Mouse (Mus musculus) midbrain, postnatal 0 days (tissue): ENCODE results near the gene Eif4g3. TPM values are rescaled to one million over a fixed set of nuclear protein-coding genes. Genes with fewer than 3 reads are reported as not detected.

Source experiments
- ATAC-seq: fragments of 200-750 bp; cut with Nextera tagmentation; 2 replicates; pipeline ENCODE4 v1.8.0; 2017; ENCODE audit warnings: moderate number of reproducible peaks, mild to moderate bottlenecking, moderate TSS enrichment, moderate library complexity; ENCODE audit not compliant: low FRiP score
- DNase-seq: peaks from one replicate; pipeline ENCODE4 v3.0.0-alpha.2; 2015; ENCODE audit warnings: low spot score
- H3K27ac ChIP-seq: fragments of 300-500 bp; sonication (generic); 2 replicates; pipeline ENCODE4 v1.5.1; 2014; ENCODE audit warnings: low read depth, mild to moderate bottlenecking, low read length, mixed read lengths
- H3K27me3 ChIP-seq: fragments of 300-500 bp; sonication (generic); 2 replicates; pipeline ENCODE4 v1.6.1; 2014; ENCODE audit warnings: low read length, control low read depth, mixed read lengths; ENCODE audit not compliant: insufficient read depth
- H3K36me3 ChIP-seq: fragments of 300-500 bp; sonication (generic); 2 replicates; pipeline ENCODE4 v1.6.1; 2014; ENCODE audit warnings: low read length, control low read depth, mixed read lengths; ENCODE audit not compliant: insufficient read depth
- H3K4me1 ChIP-seq: fragments of 300-500 bp; sonication (generic); 2 replicates; pipeline ENCODE4 v1.6.1; 2014; ENCODE audit warnings: mild to moderate bottlenecking, control low read depth, antibody characterized with exemption, low read length, mixed read lengths; ENCODE audit not compliant: insufficient read depth
- H3K4me2 ChIP-seq: fragments of 300-500 bp; sonication (generic); 2 replicates; pipeline ENCODE4 v1.6.1; 2014; ENCODE audit warnings: low read depth, mild to moderate bottlenecking, low read length, mixed read lengths; ENCODE audit not compliant: poor library complexity, severe bottlenecking
- H3K4me3 ChIP-seq: fragments of 300-500 bp; sonication (generic); 2 replicates; pipeline ENCODE4 v1.5.1; 2014; ENCODE audit warnings: low read depth, mild to moderate bottlenecking, low read length, moderate library complexity
- H3K9ac ChIP-seq: fragments of 300-500 bp; sonication (generic); replicated peaks from 2 replicates; pipeline ENCODE4 v1.6.1; 2014; ENCODE audit warnings: mild to moderate bottlenecking, low read length, moderate library complexity, mixed read lengths; ENCODE audit not compliant: poor library complexity, severe bottlenecking
- H3K9me3 ChIP-seq: fragments of 300-500 bp; sonication (generic); 2 replicates; pipeline ENCODE4 v1.6.1; 2016; ENCODE audit warnings: low read length, control low read depth
- CTCF ChIP-seq: IDR thresholded peaks from 2 replicates; pipeline ENCODE4 v1.5.1; 2016; ENCODE audit warnings: antibody characterized with exemption, mild to moderate bottlenecking
- WGBS: fragments of 180-500 bp; shearing (Covaris S2); extraction: QIAGEN DNeasy Blood & Tissue Kit; methylation state at CpG from one replicate; pipeline ENCODE4 v1.1.7; 2014; 5-methylcytosine and 5-hydroxymethylcytosine counted together
- polyA plus RNA-seq: library from polyadenylated mRNA; unstranded; fragments of >200 nt; fragmentation: Nextera tagmentation; extraction: Ambion mirVana; gene quantifications from 2 replicates; pipeline ENCODE4 v1.2.1, GENCODE M21; 2015
- total RNA-seq: library from RNA; depleted of rRNA; stranded (reverse); fragments of >200 nt; gene quantifications from 2 replicates; pipeline ENCODE4 v1.2.3, GENCODE M21; 2014

The Eif4g3 gene
- total and polyA plus RNA-seq, 2 experiments from 2014 or later = 42.4 to 92.2 TPM

DNA sequence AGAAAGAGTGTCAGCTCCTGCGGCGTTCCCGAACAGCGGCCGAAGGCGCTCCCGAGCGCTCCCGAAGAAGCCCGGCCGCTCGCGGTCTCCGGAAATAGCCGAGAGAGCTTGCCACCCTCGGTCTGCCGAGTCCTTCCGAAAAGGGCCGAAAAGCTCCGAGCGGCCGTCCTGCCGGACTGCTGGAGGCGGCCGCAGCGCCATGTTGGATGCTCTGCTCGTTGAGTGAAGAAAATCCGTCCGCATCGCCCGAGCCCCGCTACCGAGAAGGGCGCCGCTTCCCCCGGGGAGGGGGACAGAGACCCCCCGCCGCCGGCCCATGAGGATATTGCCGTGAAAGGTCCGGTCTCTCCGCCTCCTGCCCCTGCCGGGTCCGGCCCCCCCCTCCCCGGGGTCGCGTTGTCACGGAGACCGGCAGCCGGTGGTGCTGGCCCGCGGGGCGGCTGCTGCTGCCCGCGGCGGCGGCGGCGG is 503 bp downstream of the Eif4g3 start:
- H3K27me3 ChIP-seq = no peaks in the 10 kb centered on the region
- peak; percentile 98 for DNase-seq
- WGBS = under 1% methylated on average over 49 of the region's 59 CpGs
- peak overlapping the region; percentile 100 for H3K9ac ChIP-seq
- H3K4me2 ChIP-seq = peak overlapping the region; percentile 68
- 0 out of 2 replicates have a peak, but pooled peaks cover 5% of the 10 kb centered on the region for H3K36me3 ChIP-seq
- no peak for TF ChIP-seq CTCF
- ATAC-seq = peak; percentile 93
- H3K4me1 ChIP-seq = peaks cover 14% of the 10 kb centered on the region; the same call in 1 of the 2 replicates
- H3K27ac ChIP-seq = peak overlapping the region; percentile 97
- H3K4me3 ChIP-seq = peak overlapping the region; percentile 93
- H3K9me3 ChIP-seq = no peaks in the 10 kb centered on the region

DNA sequence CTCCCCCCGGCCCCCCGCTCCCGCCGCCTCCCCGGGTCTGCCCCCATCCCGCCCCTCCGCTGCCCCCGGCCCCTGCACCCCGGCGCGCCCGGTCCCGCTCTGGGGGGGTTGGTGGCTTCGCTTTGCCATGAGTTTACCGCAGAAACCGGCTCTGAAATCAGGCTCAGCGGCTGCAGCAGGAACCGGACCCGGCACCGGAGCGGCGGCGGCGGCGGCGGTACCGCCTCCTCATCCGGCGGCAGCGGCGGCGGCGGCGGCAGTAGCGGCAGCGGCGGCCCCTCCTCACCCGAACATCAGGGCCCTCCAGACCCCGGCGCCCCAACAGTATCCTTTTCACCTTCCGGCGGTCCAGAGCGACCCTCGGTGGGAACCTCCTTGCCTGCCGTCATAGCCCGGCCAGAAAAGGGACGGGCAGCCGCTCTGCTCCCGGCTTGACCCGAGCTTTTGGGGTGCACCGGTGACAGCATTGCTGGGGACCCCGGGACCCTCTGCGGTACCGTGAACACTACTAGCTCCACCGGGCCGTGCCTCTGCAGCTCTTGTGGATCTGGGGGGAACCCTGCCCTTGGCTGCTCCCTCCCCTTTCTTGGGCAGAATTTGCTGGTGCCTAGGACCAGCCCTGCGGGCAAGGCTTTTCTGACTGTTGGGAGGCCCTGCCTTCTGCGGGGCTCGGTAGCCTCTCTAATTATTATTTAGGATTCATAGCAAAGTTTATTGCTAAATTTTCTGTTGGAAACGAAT is 1.2 kb downstream of the Eif4g3 start:
- Histone ChIP-seq H3K27ac (peak overlapping the region; percentile 97), H3K9ac (peak overlapping the region; percentile 100), H3K4me2 (peak overlapping the region; percentile 68), H3K36me3 (peaks cover 10% of the 10 kb centered on the region; the same call in 1 of the 2 replicates), H3K27me3 (no peaks in the 10 kb centered on the region), H3K4me1 (peaks cover 14% of the 10 kb centered on the region; the same call in 1 of the 2 replicates), H3K4me3 (peak overlapping the region; percentile 93), H3K9me3 (no peaks in the 10 kb centered on the region)
- no peak for TF ChIP-seq CTCF
- under 1% methylated on average over 28 of the region's 60 CpGs for WGBS
- DNase-seq (peak; percentile 38), ATAC-seq (peak; percentile 16; the same call in 1 of the 2 replicates)

DNA sequence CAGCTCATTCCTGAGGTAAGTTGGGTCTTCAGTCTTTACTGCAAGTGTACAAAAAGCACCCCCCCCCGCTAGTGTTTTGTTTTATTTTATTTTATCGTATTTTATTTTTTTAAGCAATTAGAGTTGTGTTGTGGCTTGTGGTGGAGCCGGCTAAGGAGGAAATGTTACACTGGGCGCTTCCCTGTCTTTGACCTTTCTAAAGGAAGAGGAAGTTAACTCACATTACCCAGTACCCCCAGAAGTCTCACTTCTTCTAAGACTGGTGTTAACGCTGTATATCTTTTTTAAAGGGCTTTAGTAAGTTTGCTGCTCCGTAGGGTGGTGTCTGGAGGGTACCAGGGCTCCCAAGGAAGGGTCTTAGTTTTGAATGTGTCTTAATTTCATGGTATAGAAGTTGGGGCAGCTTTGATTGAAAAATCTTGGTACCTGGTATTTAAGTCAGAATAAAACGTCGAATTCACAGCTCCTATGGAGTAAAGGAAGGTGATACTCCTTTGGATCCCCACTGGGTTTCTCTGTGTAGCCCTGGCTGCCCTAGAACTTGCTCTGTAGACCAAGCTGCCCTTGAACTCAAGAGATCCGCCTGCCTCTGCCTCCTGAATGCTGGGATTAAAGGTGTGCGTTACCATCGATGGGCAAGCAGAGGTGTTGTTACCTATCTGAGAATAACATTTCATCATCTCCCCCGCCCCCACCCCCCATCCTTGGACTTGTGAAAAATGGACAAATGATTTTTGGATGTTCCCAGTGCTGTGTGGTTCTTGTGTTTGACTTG is 1.9 kb downstream of the Eif4g3 start:
- no peaks in the 10 kb centered on the region for H3K27me3 ChIP-seq
- peak overlapping the region; percentile 100 for H3K9ac ChIP-seq
- H3K27ac ChIP-seq = peak overlapping the region; percentile 97; the same call in 1 of the 2 replicates
- no peaks in the 10 kb centered on the region for H3K9me3 ChIP-seq
- H3K36me3 ChIP-seq = peaks cover 10% of the 10 kb centered on the region; the same call in 1 of the 2 replicates
- H3K4me3 ChIP-seq = peak overlapping the region; percentile 93
- DNase-seq = no peak
- H3K4me2 ChIP-seq = peak overlapping the region; percentile 68
- no peak for TF ChIP-seq CTCF
- H3K4me1 ChIP-seq = peaks cover 14% of the 10 kb centered on the region; the same call in 1 of the 2 replicates
- no peak for ATAC-seq
- WGBS = 43% methylated on average over 12 of the region's 12 CpGs

DNA sequence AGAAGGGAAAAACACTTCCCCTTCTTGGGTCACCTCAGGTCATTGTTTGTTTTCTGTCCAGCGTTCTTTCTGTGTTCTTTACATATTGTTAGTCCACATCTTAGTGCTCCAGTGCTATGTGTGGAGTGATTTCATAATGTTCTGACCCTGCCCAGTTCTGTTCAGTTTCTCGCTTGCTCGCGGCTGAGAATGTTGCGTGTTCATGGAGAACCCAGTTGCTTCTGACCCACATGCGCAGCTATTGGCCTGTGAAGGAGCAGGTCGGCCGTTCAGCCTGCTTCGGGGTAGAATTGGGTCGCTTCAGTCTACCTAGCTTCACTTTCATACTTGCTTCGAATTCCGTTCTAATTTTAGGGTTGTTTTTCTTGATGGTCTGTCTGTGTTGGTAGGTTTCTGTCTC is 2.6 kb downstream of the Eif4g3 start:
- no peaks in the 10 kb centered on the region for H3K27me3 ChIP-seq
- peaks cover 10% of the 10 kb centered on the region; the same call in 1 of the 2 replicates for H3K36me3 ChIP-seq
- no peak for DNase-seq
- no peak overlapping the region for H3K27ac ChIP-seq
- ATAC-seq = no peak
- H3K9ac ChIP-seq = no peak overlapping the region
- H3K9me3 ChIP-seq = no peaks in the 10 kb centered on the region
- peak overlapping the region; percentile 93 for H3K4me3 ChIP-seq
- H3K4me2 ChIP-seq = peak overlapping the region; percentile 68
- 71% methylated on average over 12 of the region's 12 CpGs for WGBS
- no peak for TF ChIP-seq CTCF
- H3K4me1 ChIP-seq = peaks cover 14% of the 10 kb centered on the region; the same call in 1 of the 2 replicates

DNA sequence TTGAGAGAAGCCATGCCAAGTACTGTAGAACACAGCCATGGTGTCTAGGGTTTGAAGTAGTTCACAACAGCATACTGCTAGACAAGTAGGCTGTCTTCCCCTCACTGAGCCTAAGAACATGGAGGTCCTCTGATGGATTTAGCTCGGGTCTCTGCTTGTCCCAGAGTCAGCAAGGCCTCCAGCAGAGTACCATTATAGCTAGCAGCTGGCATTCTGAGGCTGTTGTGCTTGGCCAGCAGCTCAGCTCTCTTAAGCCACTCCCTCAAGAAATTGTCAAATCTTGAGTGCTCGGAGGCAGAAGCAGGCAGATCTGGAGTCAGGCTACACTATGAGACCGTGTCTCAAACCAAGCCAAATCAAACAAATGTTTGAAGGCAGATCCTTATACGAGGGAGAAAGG is 5.4 kb downstream of the Eif4g3 start:
- Histone ChIP-seq H3K4me1 (peaks cover 14% of the 10 kb centered on the region; the same call in 1 of the 2 replicates), H3K9me3 (no peaks in the 10 kb centered on the region), H3K27ac (no peak overlapping the region), H3K36me3 (peaks cover 10% of the 10 kb centered on the region; the same call in 1 of the 2 replicates), H3K4me3 (no peak overlapping the region), H3K9ac (no peak overlapping the region), H3K27me3 (no peaks in the 10 kb centered on the region), H3K4me2 (no peak overlapping the region)
- ATAC-seq (no peak), DNase-seq (no peak)
- no peak for TF ChIP-seq CTCF
- 67% methylated on average over 4 of the region's 4 CpGs for WGBS
